Mouse (Mus musculus) testis, adult 2 months (tissue): ENCODE measurements around the gene Uri1.

Experiments
- CTCF ChIP-seq: fragments of 200-500 bp; IDR thresholded peaks from 2 replicates; pipeline ENCODE4 v1.5.1; 2012; ENCODE audit warnings: low read depth, mild to moderate bottlenecking, inconsistent platforms, low read length, moderate library complexity; ENCODE audit not compliant: control insufficient read depth, insufficient read depth, insufficient replicate concordance
- POLR2A ChIP-seq: fragments of 200-500 bp; IDR thresholded peaks from 2 replicates; pipeline ENCODE4 v1.6.1; 2012; ENCODE audit warnings: low read depth, mild to moderate bottlenecking, inconsistent platforms, low read length, moderate library complexity; ENCODE audit not compliant: control insufficient read depth

DNA sequence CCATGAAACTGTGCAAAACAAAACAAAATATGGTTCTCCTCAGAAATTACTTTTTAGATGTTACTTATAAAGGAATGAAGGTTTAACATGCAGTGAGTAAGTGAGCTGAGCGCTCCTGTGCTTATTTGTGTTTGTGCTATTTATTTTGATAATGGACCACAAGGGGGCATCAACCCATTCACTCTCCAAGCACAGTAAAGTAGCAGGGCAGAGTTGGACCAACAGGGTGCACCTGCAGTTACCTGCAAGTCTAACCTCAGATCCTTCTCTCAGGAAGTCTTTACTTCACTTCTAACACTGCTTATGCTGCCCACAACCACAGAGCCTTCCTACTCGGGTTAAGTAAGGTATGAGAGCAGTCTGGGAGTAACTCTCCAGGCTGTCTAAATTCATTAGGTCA, 23.7 kb downstream of the Uri1 start:
- TF ChIP-seq POLR2A (no peak), CTCF (no peak)
